Mouse (Mus musculus) leukemia stem cell, adult 10-12 weeks (primary cell): ENCODE results near the gene Uhrf2. TPM values are rescaled to one million over a fixed set of nuclear protein-coding genes. Genes with fewer than 3 reads are reported as not detected.

ENCODE experiments used
- polyA plus RNA-seq: library from polyadenylated mRNA; stranded (reverse); fragments of >175 nt; gene quantifications from 2 replicates; pipeline ENCODE4 v1.2.3, GENCODE M21; 2012; ENCODE audit warnings: low replicate concordance

Gene Uhrf2
- 11.6 and 28.2 TPM in 2 replicates for polyA plus RNA-seq

GRCm38 (mm10) chr19:30029894-30030635, at the start of gene Uhrf2:
Uhrf2 (plus strand) TSS chr19:30030513.

GRCm38 (mm10) chr19:30003621-30004020, 26.7 kb upstream of the Uhrf2 start, which contains the start of gene Trpd52l3:
Trpd52l3 (plus strand) TSS chr19:30003790.

Other genes starting within 250 kb of the Uhrf2 start
- gene 9930021J03Rik, start 224.5 kb upstream of the Uhrf2 start, polyA plus RNA-seq: 0.84 and 1.8 TPM in 2 replicates
- 0.12 and 2.0 TPM in 2 replicates for gene Ranbp6, start 217.5 kb upstream of the Uhrf2 start, polyA plus RNA-seq
- 0.09 and 0.38 TPM in 2 replicates for gene Il33, start 105.4 kb upstream of the Uhrf2 start, polyA plus RNA-seq
- gene Trpd52l3, start 26.7 kb upstream of the Uhrf2 start, polyA plus RNA-seq: not detected in 2 replicates
- gene Gldc, start 144.9 kb downstream of the Uhrf2 start, polyA plus RNA-seq: not detected in 2 replicates
- gene Mbl2, start 202.4 kb downstream of the Uhrf2 start, polyA plus RNA-seq: not detected in 2 replicates